Mouse (Mus musculus) myocyte (in vitro differentiated cells): ENCODE results near the gene Nrip3. TPM values are rescaled to one million over a fixed set of nuclear protein-coding genes. Genes with fewer than 3 reads are reported as not detected.
A peak's percentile ranks its signal among the peaks of the same experiment; 100 is the strongest.

ENCODE experiments used
- H3K27me3 ChIP-seq: one replicate; pipeline ENCODE4 v1.6.1; 2011; ENCODE audit not compliant: control insufficient read depth, insufficient read depth, insufficient read length
- H3K36me3 ChIP-seq: one replicate; pipeline ENCODE4 v1.6.1; 2011; ENCODE audit not compliant: control insufficient read depth, insufficient read depth
- H3K4me2 ChIP-seq: one replicate; pipeline ENCODE4 v1.6.1; 2011; ENCODE audit warnings: low read depth, control low read depth
- H3K4me3 ChIP-seq: one replicate; pipeline ENCODE4 v1.5.1; 2011; ENCODE audit warnings: mild to moderate bottlenecking, control low read depth, moderate library complexity
- H3K79me2 ChIP-seq: one replicate; pipeline ENCODE4 v1.6.1; 2011; ENCODE audit not compliant: control insufficient read depth, insufficient read depth
- H3ac ChIP-seq: one replicate; pipeline ENCODE4 v1.6.1; 2011; ENCODE audit not compliant: control insufficient read depth, insufficient read length
- CEBPB ChIP-seq: IDR thresholded peaks from 2 replicates; pipeline ENCODE4 v1.6.1; 2011; ENCODE audit warnings: mild to moderate bottlenecking, moderate library complexity; ENCODE audit not compliant: poor library complexity, insufficient read depth, severe bottlenecking
- E2F4 ChIP-seq: IDR thresholded peaks from one replicate; pipeline ENCODE4 v1.6.1; 2011; ENCODE audit warnings: mild to moderate bottlenecking, control low read depth, moderate library complexity; ENCODE audit not compliant: insufficient read depth
- MAX ChIP-seq: IDR thresholded peaks from one replicate; pipeline ENCODE4 v1.6.1; 2011; ENCODE audit warnings: low read depth, mild to moderate bottlenecking, control low read depth
- MYOD1 ChIP-seq, 3 experiments: IDR thresholded peaks; one replicate each; pipeline ENCODE4 v1.6.1; 2011; ENCODE audit warnings: control low read depth in 2 of 3, low read depth in 2 of 3, mild to moderate bottlenecking in 2 of 3, moderate library complexity in 1 of 3; ENCODE audit not compliant: insufficient read length in 2 of 3, control insufficient read depth in 1 of 3
- MYOG ChIP-seq, 3 experiments: IDR thresholded peaks; one replicate each; pipeline ENCODE4 v1.6.1; 2011; ENCODE audit warnings: control low read depth in 2 of 3, low read depth in 2 of 3, mild to moderate bottlenecking in 2 of 3; ENCODE audit not compliant: insufficient read length in 2 of 3, control insufficient read depth in 1 of 3, insufficient read depth in 1 of 3
- POLR2A ChIP-seq: IDR thresholded peaks from one replicate; pipeline ENCODE4 v1.6.1; 2011; ENCODE audit warnings: low read depth, mild to moderate bottlenecking, control low read depth, moderate library complexity; ENCODE audit not compliant: insufficient read length
- POLR2AphosphoS2 ChIP-seq: IDR thresholded peaks from one replicate; pipeline ENCODE4 v1.6.1; 2011; ENCODE audit warnings: low read depth, control low read depth; ENCODE audit not compliant: insufficient read length
- REST ChIP-seq: IDR thresholded peaks from one replicate; pipeline ENCODE4 v1.6.1; 2011; ENCODE audit warnings: mild to moderate bottlenecking, control low read depth, moderate library complexity; ENCODE audit not compliant: insufficient read depth, insufficient read length
- SRF ChIP-seq: IDR thresholded peaks from one replicate; pipeline ENCODE4 v1.6.1; 2011; ENCODE audit warnings: low read depth; ENCODE audit not compliant: control insufficient read depth, insufficient read length
- TCF12 ChIP-seq: IDR thresholded peaks from one replicate; pipeline ENCODE4 v1.6.1; 2011; ENCODE audit warnings: mild to moderate bottlenecking, control low read depth; ENCODE audit not compliant: poor library complexity, insufficient read depth, severe bottlenecking
- TCF3 ChIP-seq: IDR thresholded peaks from one replicate; pipeline ENCODE4 v1.6.1; 2011; ENCODE audit warnings: low read depth, control low read depth; ENCODE audit not compliant: insufficient read length
- USF1 ChIP-seq: IDR thresholded peaks from one replicate; pipeline ENCODE4 v1.6.1; 2011; ENCODE audit warnings: low read depth, mild to moderate bottlenecking, control low read depth, moderate library complexity
- polyA plus RNA-seq: library from polyadenylated mRNA; unstranded; fragments of >200 nt; fragmentation: generic; extraction: Trizol; gene quantifications from one replicate; pipeline ENCODE4 v1.2.1, GENCODE M21; 2012; ENCODE audit warnings: missing spikeins

The Nrip3 gene
- polyA plus RNA-seq, 1 experiment: 0.01 TPM

DNA sequence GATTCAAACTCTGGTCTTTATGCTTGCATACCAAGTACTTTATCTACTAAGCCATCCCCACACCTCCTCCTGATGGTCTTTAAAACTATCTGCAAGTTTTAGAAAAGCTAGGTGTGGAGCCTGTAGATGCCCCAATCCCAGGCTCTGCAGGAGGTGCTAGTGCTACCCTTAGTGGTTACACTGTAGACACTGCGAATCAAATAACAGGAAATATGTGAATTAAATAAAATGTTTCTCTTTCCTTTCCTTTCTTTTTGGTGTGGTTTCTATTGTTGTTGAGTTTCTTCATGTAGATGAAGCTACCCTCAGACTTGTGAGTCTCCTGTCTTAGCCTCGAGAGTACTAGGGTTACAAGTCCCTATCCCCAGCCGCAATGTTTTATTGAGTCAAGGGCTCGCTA is 40.1 kb downstream of the Nrip3 start:
- no peak overlapping the region for H3K4me2 ChIP-seq
- TF ChIP-seq MYOD1 (IDR thresholded peaks at IDR 0.05; ENCODE audit: control insufficient read depth in 1 of 3, insufficient read length in 2 of 3, low read depth in 2 of 3): no peak
- no peak for TF ChIP-seq SRF
- TF ChIP-seq E2F4: no peak
- no peak for TF ChIP-seq POLR2AphosphoS2
- TF ChIP-seq REST: no peak
- TF ChIP-seq MAX: no peak
- no peak for TF ChIP-seq USF1
- TF ChIP-seq TCF3: no peak
- no peak for TF ChIP-seq CEBPB
- no peak for TF ChIP-seq TCF12
- no peak for TF ChIP-seq POLR2A
- no peak for TF ChIP-seq MYOG (IDR thresholded peaks at IDR 0.05; ENCODE audit: control insufficient read depth in 1 of 3, insufficient read depth in 1 of 3, insufficient read length in 2 of 3, low read depth in 2 of 3)
- H3K79me2 ChIP-seq: no peaks in the 10 kb centered on the region
- H3K4me3 ChIP-seq: no peak overlapping the region
- H3K36me3 ChIP-seq: peaks cover 56% of the 10 kb centered on the region
- no peak overlapping the region for H3ac ChIP-seq
- no peaks in the 10 kb centered on the region for H3K27me3 ChIP-seq

- TF ChIP-seq CEBPB (no peak), E2F4 (no peak), USF1 (no peak), MAX (no peak), SRF (no peak), POLR2A (no peak), TCF12 (no peak), REST (no peak), MYOG (IDR thresholded peaks at IDR 0.05; ENCODE audit: control insufficient read depth in 1 of 3, insufficient read depth in 1 of 3, insufficient read length in 2 of 3, low read depth in 2 of 3) (no peak)
- Histone ChIP-seq H3K27me3 (no peaks in the 10 kb centered on the region), H3K36me3 (peaks cover 60% of the 10 kb centered on the region), H3K4me2 (no peak overlapping the region), H3K4me3 (no peak overlapping the region), H3K79me2 (no peaks in the 10 kb centered on the region), H3ac (no peak overlapping the region)
Measured at GRCm38 (mm10) chr7:109741060-109741459, 40.8 kb downstream of the Nrip3 start.

DNA sequence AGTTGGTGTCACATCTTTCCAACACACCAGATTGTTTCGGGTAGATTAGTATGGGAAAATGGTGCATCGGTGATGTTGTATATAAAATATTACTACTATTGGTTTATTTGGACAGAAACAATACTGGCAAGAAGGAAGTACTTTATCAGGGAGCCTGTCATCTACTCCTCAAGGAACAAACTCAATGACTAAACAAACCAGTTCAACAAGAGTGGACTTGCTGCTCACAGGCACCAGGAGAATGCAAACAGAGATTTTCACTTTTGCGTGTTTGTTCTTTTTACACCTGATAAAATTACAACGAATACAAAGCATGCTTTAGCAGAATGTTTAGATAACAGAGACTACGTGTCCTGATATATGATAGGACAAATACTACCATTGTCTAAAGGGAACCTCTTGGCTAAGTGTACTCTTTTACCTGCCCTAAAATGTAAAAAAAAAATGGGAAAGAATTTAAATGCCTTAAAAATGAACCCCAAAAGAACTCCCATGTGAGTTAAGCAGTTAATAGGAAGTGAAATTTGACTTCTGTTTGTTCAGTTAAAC is 41.9 kb downstream of the Nrip3 start:
- H3K4me3 ChIP-seq: no peak overlapping the region
- peaks cover 64% of the 10 kb centered on the region for H3K36me3 ChIP-seq
- H3K27me3 ChIP-seq: no peaks in the 10 kb centered on the region
- no peak for TF ChIP-seq CEBPB
- TF ChIP-seq POLR2A: no peak
- no peak for TF ChIP-seq MAX
- TF ChIP-seq MYOD1 (IDR thresholded peaks at IDR 0.05; ENCODE audit: control insufficient read depth in 1 of 3, insufficient read length in 2 of 3, low read depth in 2 of 3): no peak
- no peak overlapping the region for H3K4me2 ChIP-seq
- H3K79me2 ChIP-seq: no peaks in the 10 kb centered on the region
- H3ac ChIP-seq: no peak overlapping the region

DNA sequence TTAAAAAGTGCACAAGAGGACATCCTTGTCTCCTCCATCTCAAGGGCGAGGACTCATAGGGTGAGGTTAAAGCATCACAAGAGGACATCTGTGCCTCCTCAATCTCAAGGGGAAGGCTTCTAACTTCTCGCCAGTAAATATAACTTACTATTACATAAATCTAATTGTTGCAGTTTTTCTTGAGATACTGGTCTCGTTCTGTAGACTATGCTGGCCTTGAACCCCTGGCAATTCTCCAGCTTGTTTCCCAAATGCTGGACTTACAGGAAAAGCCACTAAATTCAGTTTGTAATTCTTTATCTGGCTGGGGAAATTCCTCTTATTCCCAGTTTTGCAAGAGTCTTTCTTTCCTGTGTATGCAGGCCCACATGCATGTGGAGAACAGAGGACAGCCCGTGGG is 47.0 kb downstream of the Nrip3 start:
- no peaks in the 10 kb centered on the region for H3K79me2 ChIP-seq
- peaks cover 26% of the 10 kb centered on the region for H3K36me3 ChIP-seq
- no peak for TF ChIP-seq TCF12
- TF ChIP-seq E2F4: no peak
- no peak for TF ChIP-seq POLR2AphosphoS2
- no peak for TF ChIP-seq REST
- TF ChIP-seq CEBPB: no peak
- TF ChIP-seq MYOG (IDR thresholded peaks at IDR 0.05; ENCODE audit: control insufficient read depth in 1 of 3, insufficient read depth in 1 of 3, insufficient read length in 2 of 3, low read depth in 2 of 3): no peak
- TF ChIP-seq SRF: no peak
- TF ChIP-seq POLR2A: no peak
- no peak for TF ChIP-seq USF1
- TF ChIP-seq TCF3: no peak
- TF ChIP-seq MYOD1 (IDR thresholded peaks at IDR 0.05; ENCODE audit: control insufficient read depth in 1 of 3, insufficient read length in 2 of 3, low read depth in 2 of 3): no peak
- no peak for TF ChIP-seq MAX
- H3K4me2 ChIP-seq: no peak overlapping the region
- H3K4me3 ChIP-seq: no peak overlapping the region
- H3K27me3 ChIP-seq: no peaks in the 10 kb centered on the region
- no peak overlapping the region for H3ac ChIP-seq

- H3K27me3 ChIP-seq: no peaks in the 10 kb centered on the region
- no peaks in the 10 kb centered on the region for H3K79me2 ChIP-seq
- H3K4me2 ChIP-seq: peak within 1 kb of the TSS; percentile 42
- no peak for TF ChIP-seq USF1
- TF ChIP-seq CEBPB: no peak
- no peak for TF ChIP-seq MYOD1 (IDR thresholded peaks at IDR 0.05; ENCODE audit: control insufficient read depth in 1 of 3, insufficient read length in 2 of 3, low read depth in 2 of 3)
- no peak for TF ChIP-seq TCF12
- no peak for TF ChIP-seq REST
- TF ChIP-seq MYOG (IDR thresholded peaks at IDR 0.05; ENCODE audit: control insufficient read depth in 1 of 3, insufficient read depth in 1 of 3, insufficient read length in 2 of 3, low read depth in 2 of 3): no peak
- TF ChIP-seq SRF: no peak
- no peak for TF ChIP-seq E2F4
- no peak for TF ChIP-seq TCF3
- no peak for TF ChIP-seq POLR2A
- TF ChIP-seq POLR2AphosphoS2: no peak
- TF ChIP-seq MAX: no peak
- H3K36me3 ChIP-seq: peaks cover 17% of the 10 kb centered on the region
- H3K4me3 ChIP-seq: no peak within 1 kb of the TSS
- no peak within 1 kb of the TSS for H3ac ChIP-seq
Measured at GRCm38 (mm10) chr7:109731626-109732025, 50.2 kb downstream of the Nrip3 start, which contains the start of gene Ascl3. Gene Ascl3 (minus strand): TSS chr7:109731726.
